Mouse (Mus musculus) small intestine, adult 2 months (tissue): ENCODE measurements at regions not wholly inside any gene's neighbourhood (a gene's known extent, or its start where the extent isn't known, plus 50 kb on each side); places are given as distances from the start of the nearest gene placed in this dataset.

Experiments
- CTCF ChIP-seq: fragments of 200-500 bp; IDR thresholded peaks from 2 replicates; pipeline ENCODE4 v1.5.1; 2012; ENCODE audit warnings: low read depth, mild to moderate bottlenecking, control low read depth, inconsistent platforms, low read length, moderate library complexity, mixed read lengths; ENCODE audit not compliant: insufficient replicate concordance, insufficient read length; ENCODE audit errors: extremely low read depth
- POLR2A ChIP-seq: fragments of 200-500 bp; IDR thresholded peaks from 2 replicates; pipeline ENCODE4 v1.6.1; 2012; ENCODE audit warnings: low read depth, mild to moderate bottlenecking, control low read depth, inconsistent platforms, low read length, moderate library complexity

DNA sequence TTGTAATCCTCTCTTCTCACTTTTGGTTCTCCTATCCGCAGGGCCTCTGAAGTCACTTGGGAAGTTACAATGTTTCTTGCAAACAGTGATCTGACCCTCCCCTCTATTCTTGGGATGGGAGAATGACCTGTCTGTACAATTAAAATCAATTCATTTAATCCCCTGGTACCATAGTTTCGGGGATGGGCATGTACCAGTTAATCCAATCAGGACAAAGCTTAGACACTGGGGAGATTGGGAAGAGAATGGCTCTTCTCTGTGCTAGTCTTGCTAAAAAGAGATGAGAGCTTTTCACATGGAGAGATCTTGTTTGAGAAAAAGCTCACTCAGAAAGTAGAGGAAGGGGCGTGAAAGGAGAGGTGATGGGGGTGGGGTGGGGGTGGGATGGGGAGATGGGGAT is 98.1 kb upstream of the Got2 start:
- no peak for TF ChIP-seq CTCF
- TF ChIP-seq POLR2A = no peak
